Mouse (Mus musculus): ENCODE data around the gene Nhsl2. TPM values are rescaled to one million over a fixed set of nuclear protein-coding genes. Genes with fewer than 3 reads are reported as not detected.
A peak's percentile ranks its signal among the peaks of the same experiment; 100 is the strongest.

The Nhsl2 gene
- total RNA-seq, 2 experiments from 2014 or later = 4.2 to 5.0 TPM

DNA sequence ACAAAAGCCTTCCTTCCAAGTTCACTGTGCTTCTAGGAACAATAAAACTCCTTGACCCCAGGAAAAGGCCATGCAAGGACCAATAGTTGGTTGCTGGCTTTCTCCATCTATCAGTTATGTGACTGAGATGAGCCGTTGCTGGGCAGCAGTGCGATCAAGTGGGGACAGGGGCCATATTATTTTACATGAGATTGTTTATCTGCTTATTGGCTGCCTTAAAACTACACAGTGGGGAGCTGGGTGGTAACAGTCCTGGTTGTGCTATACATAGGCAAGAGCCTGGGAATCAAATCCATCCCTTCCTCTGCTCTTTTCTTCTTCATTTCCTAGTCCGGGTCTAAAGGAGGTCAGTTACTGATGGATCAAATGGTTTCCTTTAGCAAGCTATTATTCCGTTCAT is 53.4 kb downstream of the Nhsl2 start:
- DNase-seq = no peak

DNA sequence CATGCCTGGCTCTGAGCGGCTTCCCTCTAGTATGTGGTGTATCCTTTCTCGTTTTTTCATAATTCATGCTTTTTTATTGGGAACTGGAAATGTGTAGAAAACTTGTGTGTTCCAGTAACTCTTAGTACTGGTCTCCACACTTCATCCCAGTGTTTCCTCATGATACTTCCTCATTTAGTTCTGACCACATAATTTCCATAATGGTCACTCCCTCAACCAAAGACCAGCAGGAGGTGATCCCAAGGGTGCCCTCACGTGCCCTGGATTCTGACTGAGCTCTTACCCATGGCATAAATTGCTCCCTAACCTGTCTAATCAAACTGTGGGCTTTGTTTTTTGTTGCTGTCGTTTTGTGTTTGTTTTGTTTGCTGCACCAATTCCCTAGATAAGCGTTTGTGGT is 58.1 kb downstream of the Nhsl2 start:
- DNase-seq = no peak

DNA sequence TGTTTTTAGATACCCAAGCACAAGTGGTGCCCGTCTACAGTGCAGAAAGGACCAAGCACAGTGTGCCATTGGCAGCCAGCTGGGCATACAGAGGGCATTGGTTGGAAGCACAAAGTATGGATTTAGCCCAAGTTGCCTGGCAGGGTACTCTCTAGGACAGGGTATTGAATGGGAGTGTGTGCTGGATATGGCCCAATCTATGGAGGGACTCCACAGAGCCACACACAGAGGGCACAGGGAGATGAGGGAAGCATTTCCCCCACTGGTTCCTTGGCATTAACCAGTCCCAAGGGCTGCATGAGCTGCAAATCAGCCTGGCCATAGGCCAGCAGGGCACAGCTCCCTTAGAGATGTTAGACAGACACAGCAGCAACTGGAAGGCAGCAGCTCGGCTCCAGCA is 79.9 kb downstream of the Nhsl2 start:
- no peak for DNase-seq

DNA sequence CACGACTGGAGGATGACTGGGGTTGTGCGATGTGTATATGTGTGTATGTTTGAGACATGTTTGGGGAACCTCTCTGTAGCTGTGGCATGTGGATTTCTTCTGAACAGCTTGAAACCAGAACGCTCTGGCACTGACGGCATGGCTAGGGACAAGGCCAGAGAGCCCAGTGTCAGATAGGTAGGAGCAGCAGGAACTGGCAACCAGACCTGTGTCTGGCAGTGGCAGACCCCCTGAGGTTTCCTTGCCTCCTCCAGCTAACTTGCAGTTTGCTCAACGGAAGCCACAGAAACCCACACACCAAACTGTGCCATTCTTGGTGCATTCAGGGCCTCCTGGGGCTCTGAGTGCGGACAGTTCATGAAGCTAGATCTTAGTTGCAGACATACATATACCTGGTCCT is 81.1 kb downstream of the Nhsl2 start:
- DNase-seq = no peak

DNA sequence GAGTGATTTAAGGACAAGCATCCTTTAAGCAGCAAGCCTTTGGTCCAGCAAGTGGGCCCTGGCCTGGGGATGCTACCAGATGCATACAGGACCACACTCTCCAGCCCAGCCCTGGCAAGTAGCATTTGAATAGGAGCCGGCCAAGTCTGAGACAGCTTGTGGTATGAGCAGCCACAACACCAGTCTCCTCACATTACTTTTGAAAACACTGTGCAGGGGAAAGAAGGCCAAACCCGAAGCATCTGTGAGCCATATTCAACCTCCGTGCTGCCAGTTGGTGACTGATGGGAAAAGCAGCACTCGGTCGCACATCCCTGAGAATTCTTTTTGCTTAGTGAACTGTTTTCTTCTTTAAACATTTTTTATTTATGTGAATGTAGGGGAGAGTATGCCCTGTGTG is 81.8 kb downstream of the Nhsl2 start:
- no peak for DNase-seq

DNA sequence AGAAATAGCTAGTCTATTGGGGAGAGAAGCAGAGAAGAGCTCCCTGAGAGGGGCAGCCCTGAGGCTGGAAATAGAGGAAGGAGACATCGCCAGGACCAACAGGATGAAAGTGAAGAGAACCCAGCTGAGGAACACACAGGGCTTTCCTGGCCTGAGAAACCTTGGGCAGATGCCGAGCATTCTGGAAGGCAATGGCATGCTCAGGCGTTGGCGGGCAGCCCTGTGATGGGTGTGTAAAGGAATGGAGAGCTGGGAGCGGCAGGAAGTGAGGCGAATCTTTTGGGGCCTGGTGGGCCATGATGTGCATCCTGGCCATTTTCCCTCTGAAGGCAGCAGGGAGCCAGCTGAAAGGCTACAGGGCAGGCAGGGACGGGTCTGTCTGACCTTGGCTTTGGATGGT is 83.1 kb downstream of the Nhsl2 start:
- peak; percentile 66 to 68 for DNase-seq

DNA sequence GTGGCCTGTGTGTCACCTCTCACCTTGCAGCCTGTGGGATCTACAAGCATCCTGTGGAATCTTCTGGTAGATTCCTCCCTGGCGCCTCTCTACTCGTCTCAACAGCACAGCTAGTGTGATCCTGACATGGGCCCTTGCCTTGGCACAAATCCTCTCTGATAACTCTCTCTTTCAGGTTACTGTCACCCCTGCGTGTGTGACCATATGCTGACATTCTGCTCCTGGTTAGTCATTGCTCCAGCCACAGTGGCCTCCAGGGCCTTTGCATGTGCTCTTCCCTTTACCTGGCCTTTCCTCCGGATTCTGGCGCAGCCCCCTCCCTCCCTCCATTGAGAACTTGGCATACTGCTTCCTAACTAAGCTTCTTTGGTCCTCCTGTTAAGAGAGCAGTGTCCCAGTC is 84.2 kb downstream of the Nhsl2 start:
- no peak for DNase-seq

DNA sequence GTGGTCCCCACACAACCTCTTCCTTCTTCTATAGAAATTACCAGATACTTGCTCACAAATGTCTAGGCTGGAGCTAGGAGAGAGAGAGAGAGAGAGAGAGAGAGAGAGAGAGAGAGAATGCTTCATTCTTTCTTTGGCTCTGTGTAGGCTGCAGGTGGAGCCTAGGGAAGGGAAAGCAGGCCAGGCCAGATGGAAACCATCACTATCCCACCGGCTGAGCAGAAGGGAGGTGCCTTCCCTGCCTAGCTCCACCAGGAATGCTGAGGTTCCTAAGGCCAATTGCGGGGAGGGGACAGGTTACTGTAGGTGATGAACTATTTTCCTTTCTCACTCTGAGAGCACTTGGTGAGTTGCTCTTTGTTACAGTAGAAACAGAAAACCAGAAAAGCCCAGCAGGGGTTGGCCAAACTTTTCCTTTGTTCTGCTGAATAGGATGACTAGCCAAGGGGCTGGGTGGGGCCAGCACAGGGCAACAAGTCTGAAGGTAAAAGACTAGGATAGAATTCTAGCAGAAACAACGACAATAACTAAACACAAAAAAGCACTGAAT is 86.2 kb downstream of the Nhsl2 start:
- DNase-seq = no peak

DNA sequence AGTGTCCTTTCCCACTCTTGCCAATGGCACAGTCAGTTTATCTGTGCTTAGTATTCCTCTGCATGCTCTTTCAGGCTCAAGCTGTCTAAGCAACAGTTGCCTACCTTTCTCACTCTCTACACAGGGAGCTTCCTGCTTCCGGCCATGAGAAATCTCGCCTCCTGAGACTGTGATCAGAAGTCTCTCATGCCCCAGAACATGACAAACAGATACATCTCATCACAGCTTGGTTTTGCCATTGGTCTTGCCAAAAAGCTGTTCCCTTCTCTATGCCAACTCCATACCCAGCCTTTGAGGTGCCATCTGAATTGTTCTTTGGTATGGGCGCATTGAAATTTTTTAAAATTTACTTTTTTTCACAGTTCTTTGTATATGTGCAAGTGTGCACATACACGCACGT is 90.3 kb downstream of the Nhsl2 start:
- no peak for DNase-seq

DNA sequence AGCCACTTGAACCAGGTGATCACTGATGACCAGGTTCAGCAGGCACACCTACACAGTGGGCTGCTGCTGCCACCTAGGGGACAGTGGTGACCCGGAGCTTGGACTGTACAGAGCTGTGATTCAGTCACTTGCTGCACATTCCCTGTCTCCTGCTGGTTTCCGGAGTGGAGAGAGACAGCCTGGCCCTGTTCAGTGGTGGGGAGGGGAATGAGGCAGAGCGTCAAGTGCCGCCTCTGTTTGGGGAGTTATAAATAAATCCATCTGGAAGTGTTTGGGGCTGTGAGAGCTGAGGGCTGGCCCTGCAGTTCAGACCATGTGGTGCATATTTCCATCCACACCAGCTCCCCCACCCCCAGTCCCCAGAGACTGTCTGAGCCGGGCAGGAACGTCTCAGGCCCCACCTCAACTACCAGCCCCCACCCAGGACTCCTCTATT is 93.3 kb downstream of the Nhsl2 start:
- peak; percentile 74 to 81 for DNase-seq

DNA sequence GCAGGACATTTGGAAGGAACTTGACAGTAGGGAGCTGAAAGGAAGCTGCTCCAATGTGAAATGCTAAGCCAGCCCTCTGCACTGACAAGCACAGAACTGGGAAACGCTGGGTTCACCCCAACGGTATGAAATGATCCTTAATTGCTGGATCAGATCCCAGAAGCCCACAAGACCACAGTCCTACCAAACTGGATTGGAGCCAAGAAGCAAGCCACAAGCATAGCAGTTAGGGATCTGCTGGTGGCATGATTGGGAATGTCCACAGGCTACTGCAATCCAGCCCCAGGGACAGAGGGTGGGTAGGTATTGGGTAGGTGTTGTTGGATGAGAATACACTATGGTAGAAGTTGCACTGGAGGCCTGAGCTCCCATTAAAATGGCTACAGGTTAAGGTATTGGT is 94.6 kb downstream of the Nhsl2 start:
- DNase-seq = no peak

DNA sequence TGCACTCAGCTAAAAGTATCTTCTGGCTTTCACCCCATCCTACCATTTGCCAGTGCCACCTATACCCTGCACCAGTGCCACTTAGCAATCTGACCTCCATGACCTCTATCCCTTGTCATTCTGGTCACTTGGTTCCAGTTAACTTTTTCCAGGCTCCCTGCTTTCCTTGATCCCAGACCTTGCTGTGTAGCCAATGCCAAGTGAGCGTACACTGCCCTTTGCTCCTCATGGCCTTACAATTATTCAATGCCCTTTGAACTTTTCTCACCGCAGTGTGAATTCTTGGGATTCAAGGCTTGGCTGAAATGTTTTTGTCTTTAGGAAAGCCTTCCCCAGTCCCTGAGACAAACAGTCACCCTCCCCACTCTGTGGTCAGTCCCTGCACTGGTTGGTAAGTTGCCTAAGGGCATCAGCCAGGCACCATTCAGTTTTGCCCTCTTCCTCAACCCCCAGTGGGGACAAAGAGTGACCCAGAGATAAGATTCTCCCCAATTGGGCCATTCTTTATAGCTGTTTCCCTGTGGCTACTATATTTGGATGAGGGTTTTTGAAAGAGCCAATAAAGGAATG is 95.7 kb downstream of the Nhsl2 start:
- DNase-seq = no peak

DNA sequence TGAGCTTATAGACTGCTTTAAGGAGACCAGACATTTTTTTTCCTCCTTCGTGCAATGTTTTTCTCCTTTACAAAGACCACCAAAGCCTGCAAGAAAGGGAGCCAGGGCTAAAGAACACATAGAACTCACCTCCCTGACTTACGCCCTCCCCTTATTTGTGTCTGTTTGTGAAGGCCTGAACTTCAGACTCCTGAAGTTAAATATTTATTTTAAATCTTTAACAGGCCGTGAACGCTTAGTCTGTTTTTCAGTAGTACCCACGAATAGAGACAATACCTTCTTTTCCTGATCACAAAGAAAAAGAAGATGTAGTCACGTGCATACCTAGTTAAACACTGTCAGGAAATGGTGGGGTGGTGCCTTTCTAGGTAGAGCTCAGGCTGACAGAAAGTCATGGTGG is 103.3 kb downstream of the Nhsl2 start:
- no peak for DNase-seq

DNA sequence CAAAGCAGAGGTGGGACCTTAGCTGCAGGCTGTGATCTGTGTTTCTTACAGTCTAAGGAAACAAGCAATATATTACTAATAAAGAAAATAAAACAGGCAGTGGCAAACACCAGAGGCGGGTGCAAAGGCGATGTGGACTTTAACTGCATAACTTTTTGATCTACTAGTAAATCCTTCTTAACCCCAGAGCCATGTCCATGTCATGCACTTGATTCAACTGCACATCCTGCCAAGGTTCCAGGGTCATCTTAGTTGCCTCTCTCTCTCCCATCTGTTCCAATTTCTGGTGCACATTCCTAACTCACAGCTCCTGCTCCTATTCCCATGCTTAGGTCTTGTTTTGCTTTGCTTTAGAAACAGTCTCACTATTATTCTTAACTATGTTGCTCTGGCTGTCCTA is 104.1 kb downstream of the Nhsl2 start:
- DNase-seq = no peak

DNA sequence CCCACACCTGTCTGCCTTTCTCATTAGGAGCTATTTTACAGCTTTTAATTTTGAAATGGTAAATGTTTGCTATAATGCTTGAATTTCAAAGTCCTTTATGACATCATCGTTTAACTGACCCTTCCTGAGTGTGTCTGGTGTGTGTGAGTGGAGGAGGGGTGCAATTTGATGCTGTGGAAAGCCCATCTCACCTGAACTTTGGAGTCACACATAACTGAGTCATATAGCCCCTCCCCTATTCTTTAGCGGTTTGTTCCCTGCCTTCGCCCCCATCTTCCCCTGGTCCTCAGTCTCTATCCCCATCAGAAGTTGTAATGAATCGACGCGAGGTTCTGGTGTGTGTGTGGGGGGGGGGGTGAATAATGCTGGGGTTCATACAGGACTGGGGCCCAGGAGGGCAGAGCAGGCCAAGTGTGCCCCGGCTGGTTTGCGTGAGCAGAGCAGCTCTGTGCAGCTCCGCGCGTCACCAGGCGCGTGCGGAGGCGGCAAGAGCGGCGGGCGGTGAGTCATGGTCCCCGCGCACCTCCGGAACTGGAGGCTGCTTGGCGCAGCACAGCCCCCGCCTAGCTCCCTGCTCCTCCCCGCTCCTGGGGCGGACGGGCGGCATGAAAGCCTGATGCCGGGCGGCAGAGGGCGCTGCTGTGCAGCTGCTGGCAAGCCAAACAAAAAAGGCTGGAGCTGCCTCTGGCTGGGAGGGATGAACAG is 104.8 kb downstream of the Nhsl2 start:
- DNase-seq = peak; percentile 86 to 92

DNA sequence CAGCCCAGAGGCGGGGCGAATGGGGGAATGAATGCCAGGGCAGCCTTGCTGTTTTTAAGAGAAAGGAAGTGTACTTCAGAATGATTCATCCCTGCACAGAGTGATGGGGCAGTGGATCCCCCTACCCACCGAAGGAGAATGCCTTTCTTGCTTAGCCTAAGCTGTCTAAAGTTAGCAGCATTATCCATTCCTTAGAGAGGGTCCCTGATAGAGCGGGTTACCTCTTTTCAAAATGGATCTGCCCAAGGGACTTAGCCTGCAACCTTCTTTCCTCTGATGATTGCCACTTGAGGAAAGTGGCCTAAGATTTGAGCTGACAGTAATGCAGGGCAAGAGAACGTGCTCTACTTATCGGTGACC is 105.3 kb downstream of the Nhsl2 start:
- no peak for DNase-seq

DNA sequence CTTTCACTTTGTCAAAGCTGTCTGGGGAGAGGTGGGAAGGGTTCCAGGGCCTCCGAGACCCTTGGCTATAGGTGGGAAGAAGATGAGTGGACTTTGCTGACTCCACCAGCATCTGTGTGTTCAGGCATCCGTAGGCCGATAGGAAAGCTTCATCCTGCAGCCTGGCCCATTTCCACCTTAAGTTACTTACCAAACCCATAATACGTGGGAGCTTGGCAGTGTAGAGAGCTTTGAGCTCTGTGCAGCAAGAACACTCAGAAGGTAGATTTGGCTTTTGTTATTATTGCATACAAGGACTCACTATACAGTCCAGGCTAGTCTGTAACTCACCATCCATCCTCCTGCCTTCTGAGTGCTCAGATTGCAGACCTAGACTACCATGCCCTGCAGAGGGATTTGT is 112.7 kb downstream of the Nhsl2 start:
- no peak for DNase-seq

DNA sequence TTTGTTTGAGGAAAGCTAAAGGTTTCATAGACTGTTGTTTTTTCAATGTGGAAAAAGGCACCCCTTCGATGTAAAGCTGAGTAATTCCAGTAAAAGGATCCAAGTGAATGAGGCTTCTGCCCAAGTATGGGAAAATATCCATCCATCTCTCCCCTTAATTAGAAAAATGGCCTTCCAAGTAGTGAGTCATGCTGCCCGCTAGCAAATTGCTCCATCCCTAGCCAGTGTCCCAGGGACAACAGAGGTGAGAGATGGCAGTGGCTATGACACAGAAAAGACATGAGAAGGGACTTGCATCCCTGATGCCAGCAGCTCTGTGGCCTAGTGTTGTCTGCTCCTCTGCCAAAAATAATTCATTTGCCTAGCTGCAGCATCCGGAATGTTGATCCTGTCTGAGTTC is 114.5 kb downstream of the Nhsl2 start:
- DNase-seq = no peak

DNA sequence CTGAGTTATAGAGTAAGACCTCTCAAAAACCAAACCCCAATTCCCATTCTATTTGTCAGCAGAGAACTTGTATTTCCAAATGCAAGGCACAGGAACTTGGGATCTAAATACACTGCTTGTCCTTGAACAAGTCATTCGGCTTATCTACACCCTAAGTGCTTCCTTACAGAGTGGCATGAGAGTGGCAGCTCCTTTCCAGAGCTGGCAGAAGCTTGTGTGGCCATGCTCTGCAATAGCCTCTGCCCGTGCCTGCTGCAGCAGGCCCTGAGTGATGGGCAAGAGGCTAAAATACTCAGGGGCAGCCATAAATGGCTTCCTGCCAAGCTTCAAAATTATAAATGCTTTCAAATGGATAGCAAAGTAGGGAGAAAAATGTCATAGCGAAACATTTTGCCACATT is 123.8 kb downstream of the Nhsl2 start:
- DNase-seq = no peak

DNA sequence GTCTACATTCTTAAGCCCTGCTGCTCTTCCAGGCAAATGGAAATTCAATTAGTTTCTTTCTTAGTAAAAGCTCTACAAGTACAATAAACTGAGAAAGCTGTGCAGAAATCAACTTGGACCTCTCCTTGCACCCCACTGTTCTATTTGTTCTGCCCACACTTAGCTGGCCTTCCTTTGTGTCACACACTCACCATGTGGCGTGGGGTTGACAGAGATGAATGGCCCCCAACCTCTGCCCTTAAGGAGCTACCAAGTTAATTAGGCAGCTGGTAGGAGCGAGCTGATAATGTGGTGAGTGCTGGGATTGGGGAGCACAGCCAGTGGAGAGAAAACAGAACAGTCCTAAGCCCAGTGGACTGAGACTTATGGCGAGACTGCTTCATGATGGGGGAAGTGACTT is 127.7 kb downstream of the Nhsl2 start:
- no peak for DNase-seq

DNA sequence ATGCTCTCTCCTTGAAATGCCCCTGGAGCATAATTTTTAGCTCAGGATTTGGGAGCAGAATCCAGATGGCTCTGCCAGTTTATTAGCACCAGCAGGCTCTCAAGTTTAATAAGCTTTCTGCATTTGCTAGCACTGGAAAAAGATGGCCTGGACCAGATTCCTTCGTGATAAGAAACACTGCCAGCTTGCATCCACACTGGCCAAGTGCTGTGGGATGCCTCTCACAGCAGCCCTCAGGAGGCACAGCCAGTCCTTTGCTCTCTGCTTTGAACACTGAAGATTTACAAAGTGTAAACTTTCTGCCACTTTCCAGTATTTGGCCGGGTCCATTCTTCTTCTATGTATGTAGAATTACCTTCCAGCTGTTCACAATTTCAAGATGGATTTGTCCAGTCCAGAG is 129.7 kb downstream of the Nhsl2 start:
- DNase-seq = no peak

DNA sequence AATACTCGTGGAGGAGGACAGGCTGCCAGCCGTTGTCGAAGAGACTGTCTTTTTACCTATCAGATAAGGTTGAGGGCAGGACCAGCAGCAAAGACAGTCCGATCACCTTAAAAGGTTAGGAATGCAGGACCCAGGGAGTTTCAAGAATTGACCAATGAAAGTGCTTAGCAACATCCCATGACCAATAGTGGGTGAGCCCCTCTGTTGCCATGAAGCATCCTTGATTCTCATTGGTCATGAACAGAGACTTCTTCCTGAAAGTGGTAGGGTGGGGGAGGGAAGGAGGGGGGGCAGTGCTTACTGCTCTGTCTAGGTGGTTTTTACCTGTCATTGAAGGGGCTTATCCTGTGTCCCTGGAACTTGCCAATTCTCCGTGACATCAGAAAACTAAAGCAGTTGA is 130.1 kb downstream of the Nhsl2 start:
- no peak for DNase-seq

DNA sequence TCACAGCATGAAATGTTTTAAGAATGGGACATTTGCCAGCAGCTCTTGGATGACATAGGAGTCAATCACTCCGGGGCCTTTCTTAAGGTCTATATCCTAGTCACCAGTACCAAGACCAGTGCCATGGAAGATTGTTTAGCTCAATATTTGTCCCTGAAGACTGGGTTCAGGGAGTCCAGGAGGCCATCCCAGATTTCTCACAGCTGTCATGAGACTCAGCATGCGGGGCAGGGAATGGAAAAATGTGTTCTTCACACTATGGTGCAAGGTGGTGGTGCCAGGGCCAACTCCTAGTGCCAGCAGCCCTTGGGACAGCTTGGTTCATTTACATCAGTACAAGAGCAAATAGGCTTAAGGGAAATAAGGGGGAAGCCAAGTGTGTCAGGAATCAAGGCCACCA is 131.4 kb downstream of the Nhsl2 start:
- DNase-seq = no peak

DNA sequence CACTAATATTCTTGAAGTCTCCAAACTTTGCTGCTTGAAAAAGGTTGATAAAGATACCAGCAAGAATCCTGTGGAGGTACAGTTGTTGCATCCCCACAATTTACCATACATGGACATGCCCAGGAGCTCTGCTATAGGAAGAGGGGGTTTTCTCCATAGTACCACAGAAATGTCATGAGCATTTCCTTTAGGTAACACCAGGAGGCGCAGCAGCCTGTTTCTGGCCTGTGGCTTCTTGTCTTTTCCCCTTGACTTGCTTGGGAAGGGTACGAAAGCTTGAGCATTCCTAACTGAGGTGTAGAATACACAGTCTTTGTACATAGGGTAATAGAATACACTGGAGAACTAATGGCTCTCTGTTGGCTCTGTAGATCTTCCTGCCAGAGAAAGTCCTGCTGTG is 132.3 kb downstream of the Nhsl2 start:
- DNase-seq = peak in 1 of 2 experiments; percentile 37
